Mouse (Mus musculus) monocyte, adult 2 months (primary cell): ENCODE results near the gene Helz2.
A peak's percentile ranks its signal among the peaks of the same experiment; 100 is the strongest.

ENCODE experiments used
- DNase-seq, 2 experiments: peaks; one replicate each; pipeline ENCODE4 v3.0.0; 2022; ENCODE audit warnings: low spot score in 2 of 2, low read depth in 1 of 2

The Helz2 gene

GRCm38 (mm10) chr2:181241602-181242313 lies at the start of gene Helz2:
Helz2 (minus strand) TSS chr2:181242027.
- peak in 1 of 2 experiments; percentile 35 for DNase-seq

GRCm38 (mm10) chr2:181290937-181291336 lies 49.1 kb upstream of the Helz2 start:
- no peak for DNase-seq

GRCm38 (mm10) chr2:181288691-181289090 lies 46.9 kb upstream of the Helz2 start:
- DNase-seq: no peak

- peak; percentile 71 to 86 for DNase-seq
Observed at GRCm38 (mm10) chr2:181287958-181288350, 46.1 kb upstream of the Helz2 start, which contains the start of gene Gmeb2. Gmeb2 (minus strand) TSS chr2:181288035.

- peak; percentile 23 to 64 for DNase-seq
Observed at GRCm38 (mm10) chr2:181287338-181287957, 45.6 kb upstream of the Helz2 start.

- DNase-seq: no peak
Observed at GRCm38 (mm10) chr2:181286629-181287337, 45.0 kb upstream of the Helz2 start.

- no peak for DNase-seq
Observed at GRCm38 (mm10) chr2:181279968-181280367, 38.1 kb upstream of the Helz2 start.

- no peak for DNase-seq
Observed at GRCm38 (mm10) chr2:181277866-181278265, 36.0 kb upstream of the Helz2 start.

GRCm38 (mm10) chr2:181276766-181277165 lies 34.9 kb upstream of the Helz2 start:
- DNase-seq: no peak

- no peak for DNase-seq
Observed at GRCm38 (mm10) chr2:181274639-181275038, 32.8 kb upstream of the Helz2 start.

- DNase-seq: no peak
Observed at GRCm38 (mm10) chr2:181273829-181274228, 32.0 kb upstream of the Helz2 start.

- no peak for DNase-seq
Observed at GRCm38 (mm10) chr2:181272092-181272491, 30.3 kb upstream of the Helz2 start.

GRCm38 (mm10) chr2:181266839-181267238 lies 25.0 kb upstream of the Helz2 start:
- DNase-seq: no peak

- no peak for DNase-seq
Observed at GRCm38 (mm10) chr2:181253248-181253647, 11.4 kb upstream of the Helz2 start.

- no peak for DNase-seq
Observed at GRCm38 (mm10) chr2:181251841-181252240, 10.0 kb upstream of the Helz2 start.

GRCm38 (mm10) chr2:181249217-181249616 lies 7.4 kb upstream of the Helz2 start:
- DNase-seq: no peak

- no peak for DNase-seq
Observed at GRCm38 (mm10) chr2:181245031-181245430, 3.2 kb upstream of the Helz2 start.

GRCm38 (mm10) chr2:181243706-181244394 lies 2.0 kb upstream of the Helz2 start:
- DNase-seq: peak; percentile 70

- no peak for DNase-seq
Observed at GRCm38 (mm10) chr2:181242314-181242665, 463 bp upstream of the Helz2 start.

- DNase-seq: no peak
Observed at GRCm38 (mm10) chr2:181240806-181241440, 904 bp downstream of the Helz2 start.

GRCm38 (mm10) chr2:181239261-181239660 lies 2.6 kb downstream of the Helz2 start:
- DNase-seq: no peak
